Mouse (Mus musculus): ENCODE results near the gene Pdcd6ip.
"Not testable (repeated sequence)": the region's sequence is repeated elsewhere in the genome, so short reads cannot be mapped to it uniquely, and the experiment has no call there.

Pdcd6ip gene

DNA sequence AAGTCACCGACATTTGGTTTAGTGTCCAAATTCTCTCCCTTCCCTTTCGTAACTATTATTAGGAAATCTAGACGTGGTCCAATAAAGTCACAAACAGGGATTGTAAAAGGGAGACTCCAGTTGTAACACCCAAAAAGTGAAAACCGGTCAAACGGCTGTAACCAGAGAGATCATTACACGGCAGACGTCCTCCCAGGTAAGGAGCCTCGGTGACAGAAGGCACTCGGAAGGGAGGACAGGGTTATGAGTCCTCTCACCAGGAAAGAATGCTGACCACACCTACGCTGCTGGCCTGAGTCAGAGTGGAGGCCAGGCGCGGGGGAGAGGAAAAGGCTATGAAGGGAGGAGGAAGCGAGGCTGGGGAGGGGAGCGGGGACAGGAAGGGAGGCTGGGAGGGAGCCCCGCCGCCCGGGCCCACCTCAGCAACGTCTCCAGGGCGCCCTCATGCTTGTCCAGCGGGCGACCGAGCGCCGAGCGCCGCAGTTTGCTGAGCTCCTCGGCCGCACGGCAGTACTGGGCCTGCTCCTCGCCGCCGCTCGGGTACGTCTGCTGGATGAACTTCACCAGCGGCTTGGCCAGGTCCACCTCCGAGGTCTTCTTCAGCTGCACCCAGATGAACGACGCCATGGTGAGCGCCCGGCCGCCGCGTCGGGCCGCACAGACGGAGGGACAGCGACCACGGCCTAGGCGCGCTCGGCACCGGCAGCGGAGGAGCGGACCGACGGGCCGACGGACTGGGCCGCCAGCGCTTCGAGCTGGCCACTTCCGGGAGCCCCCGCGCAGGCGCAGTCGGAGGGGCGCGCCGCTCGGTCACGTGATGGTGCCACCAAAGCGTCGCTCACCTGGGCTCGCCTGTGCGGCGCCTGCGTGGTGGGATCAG, at the start of gene Pdcd6ip:
Gene Pdcd6ip (minus strand): TSS at position 779 of the 880 bp plus-strand sequence.
- DNase-seq (ENCODE audit: low spot score): peak; percentile 85

DNA sequence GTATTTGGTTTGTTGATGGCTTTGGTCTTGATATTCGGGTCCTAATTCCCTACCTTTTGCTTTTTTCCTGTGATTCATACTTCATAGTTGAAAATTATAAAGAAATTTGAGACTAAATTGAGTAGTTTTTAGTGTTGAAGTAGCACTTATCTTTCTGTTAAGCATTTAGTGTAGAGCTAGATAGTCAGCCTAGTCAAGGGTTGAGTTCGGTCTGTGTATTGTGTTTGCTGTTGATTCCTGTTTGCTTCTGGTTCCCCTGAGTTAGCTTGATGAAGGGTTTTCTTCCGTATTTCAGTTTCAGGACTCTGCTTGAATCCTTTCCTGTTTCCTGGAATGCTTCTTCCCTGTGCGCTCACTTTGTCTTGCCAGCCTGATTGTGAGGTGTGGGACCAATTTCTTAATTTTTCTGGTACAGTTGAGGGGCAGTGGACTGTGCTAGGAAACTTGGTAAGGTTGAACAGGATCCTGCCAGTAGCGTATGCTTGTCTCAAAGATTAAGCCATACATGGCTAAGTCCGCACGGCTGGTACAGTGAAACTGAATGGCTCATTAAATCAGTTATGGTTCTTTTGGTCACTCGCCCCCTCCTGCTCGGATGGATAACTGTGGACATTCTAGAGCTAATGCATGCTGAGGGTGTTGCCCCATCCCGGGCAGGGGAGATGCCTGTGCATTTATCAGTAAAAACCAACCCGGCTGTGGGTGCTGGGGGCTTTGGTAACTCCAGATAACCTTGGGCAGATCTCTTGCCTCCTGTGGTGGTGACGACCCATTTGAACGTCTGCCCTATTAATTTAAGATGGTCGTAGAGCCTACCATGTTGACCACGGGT, 48.0 kb upstream of the Pdcd6ip start:
- DNase-seq (ENCODE audit: low spot score): no peak

DNA sequence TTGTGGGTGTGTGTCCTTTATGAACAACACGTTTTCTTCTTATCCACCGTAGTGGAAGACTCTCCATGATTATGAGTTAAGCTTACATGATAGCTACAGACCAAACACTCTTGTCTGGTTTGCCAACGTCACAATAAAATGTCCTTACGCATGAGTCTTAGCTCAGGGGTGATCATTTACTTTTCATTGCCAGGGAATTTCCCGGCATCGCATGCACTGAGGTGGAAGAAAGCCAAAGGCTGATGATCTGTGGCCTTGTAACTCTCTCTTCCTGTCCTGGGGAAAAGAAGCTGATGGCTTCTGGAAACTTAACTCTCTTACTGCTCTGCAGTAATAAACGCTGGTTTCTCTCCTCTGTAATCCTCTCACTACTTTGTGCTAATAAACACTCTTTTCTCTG, 41.3 kb upstream of the Pdcd6ip start:
- no peak for DNase-seq (ENCODE audit: low spot score)

GRCm38 (mm10) chr9:113743291-113743690, 35.2 kb upstream of the Pdcd6ip start:
- DNase-seq (ENCODE audit: low spot score): no peak

GRCm38 (mm10) chr9:113742361-113742794, 34.3 kb upstream of the Pdcd6ip start:
- DNase-seq (ENCODE audit: low spot score): peak; percentile 51

- DNase-seq (ENCODE audit: low spot score): peak; percentile 8
Observed at GRCm38 (mm10) chr9:113741637-113742137, 33.6 kb upstream of the Pdcd6ip start.

DNA sequence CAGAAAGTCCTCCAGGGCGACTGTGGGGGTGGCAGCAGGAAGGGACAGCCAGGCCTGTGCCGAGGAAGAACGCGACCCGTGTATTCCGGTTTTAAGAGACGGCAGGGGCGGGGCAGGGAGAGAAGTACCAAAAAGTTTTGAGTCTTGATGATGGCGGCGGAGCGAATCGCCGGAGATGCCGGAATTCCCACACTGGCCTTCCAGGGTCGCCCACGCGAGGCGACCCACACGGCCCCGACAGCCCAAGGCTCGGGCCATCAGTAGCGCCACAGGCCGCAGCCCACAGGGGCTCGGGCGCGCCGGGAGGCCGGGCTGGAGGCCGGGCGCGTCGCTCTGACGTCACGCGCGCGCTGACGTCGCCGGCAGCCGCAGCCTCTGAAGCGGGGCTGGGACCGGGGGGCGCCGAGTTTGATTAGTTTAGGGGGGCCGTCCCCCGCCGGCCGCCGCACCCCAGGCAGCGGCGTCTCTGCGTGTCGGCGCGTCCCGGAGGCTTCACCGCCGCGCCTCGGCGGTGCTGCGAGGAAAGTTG, 33.1 kb upstream of the Pdcd6ip start, which contains the start of gene Clasp2:
Gene Clasp2 (plus strand): TSS at position 366 of the 529 bp plus-strand sequence.
- peak; percentile 57 for DNase-seq (ENCODE audit: low spot score)

DNA sequence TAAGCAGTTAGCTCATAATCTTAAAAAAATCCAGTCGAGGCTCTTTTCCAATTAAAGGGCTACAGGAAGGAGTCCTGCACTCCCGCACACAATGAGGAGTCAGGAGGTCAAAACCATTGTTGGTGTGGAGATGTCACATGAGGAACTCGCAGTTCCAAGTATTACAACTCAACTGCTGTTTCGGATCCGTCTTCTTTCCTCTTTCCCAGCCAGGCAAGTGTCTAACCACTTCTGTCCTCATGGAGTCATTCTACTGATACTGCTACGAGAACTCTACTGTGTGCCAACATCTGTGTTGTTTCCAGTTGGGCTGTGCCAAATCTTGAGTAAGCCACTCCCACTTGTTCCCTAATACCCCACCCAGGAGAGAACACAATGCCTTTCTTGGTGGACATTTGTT, 30.9 kb upstream of the Pdcd6ip start:
- DNase-seq (ENCODE audit: low spot score): no peak

GRCm38 (mm10) chr9:113738021-113738420, 30.0 kb upstream of the Pdcd6ip start:
- DNase-seq (ENCODE audit: low spot score): no peak

DNA sequence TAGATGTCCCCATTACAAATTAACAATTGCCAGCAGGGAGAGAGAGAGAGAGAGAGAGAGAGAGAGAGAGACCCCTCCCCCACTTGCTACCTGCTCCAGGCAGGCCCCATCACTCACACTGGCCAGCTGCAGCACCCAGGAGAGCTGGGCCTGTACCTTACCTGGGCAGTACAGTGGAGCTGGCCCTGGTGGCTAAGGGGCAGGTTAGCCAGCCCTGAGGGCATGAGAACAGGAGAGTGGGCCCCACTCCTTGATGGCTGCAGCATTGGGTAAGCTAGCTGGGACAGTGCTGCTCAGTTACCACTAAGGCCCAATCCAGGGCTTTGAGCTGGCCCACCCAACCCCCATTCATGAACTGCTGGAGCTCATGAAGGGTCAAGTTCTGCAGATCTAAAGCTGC, 27.9 kb upstream of the Pdcd6ip start:
- DNase-seq (ENCODE audit: low spot score): no peak

GRCm38 (mm10) chr9:113731540-113731939, 23.5 kb upstream of the Pdcd6ip start:
- no peak for DNase-seq (ENCODE audit: low spot score)

DNA sequence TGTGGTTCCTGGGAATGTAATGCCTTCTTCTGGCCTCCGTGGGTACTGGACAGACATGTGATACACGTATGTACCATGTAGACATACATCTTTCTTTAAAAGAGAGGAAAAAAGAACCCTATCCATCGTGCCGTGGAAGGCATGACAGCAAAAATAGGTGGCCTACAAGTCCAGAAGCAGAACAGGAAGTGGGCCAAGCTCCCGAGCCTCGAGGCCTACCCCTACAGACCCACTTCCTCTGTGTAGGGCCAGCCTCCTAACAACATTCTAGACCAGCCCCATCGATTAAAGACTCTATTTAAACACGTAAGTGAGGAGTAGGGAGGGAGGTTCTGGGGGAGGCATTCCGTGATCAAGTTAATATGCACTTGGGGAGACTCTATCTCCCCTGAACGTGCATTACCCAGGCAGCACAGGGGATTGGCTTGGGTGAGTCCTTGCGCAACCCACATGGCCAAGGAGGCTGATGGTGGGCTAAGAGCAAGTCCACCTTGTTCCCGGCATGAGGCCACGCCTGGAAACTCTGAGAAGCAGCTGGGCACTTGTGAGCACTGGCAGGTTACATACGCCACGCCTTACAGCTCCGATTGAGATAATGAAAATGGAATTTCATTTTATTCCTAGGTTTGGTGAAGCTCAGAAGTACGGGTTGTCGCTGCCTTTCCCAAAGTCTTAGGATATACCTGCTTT, 19.1 kb upstream of the Pdcd6ip start:
- DNase-seq (ENCODE audit: low spot score): no peak

DNA sequence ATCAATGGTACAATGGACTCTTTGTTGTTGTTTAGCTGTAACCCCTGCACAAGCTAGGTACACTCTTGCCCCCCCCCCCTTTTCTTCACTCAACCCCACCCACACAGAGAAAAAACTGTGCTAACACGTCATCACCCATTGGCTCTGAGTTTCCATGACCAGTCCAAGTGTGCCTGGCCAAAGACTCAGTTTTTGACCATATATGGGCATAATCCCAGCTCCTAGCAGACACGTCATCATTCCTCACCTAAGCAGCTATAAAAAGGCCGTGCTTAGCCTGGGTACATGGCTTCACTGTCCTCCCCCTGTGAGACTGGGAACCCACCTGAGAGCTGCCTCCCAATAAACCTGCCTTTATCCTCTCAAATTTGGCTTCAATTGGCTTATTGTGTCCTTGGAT, 18.1 kb upstream of the Pdcd6ip start:
- DNase-seq (ENCODE audit: low spot score): no peak

DNA sequence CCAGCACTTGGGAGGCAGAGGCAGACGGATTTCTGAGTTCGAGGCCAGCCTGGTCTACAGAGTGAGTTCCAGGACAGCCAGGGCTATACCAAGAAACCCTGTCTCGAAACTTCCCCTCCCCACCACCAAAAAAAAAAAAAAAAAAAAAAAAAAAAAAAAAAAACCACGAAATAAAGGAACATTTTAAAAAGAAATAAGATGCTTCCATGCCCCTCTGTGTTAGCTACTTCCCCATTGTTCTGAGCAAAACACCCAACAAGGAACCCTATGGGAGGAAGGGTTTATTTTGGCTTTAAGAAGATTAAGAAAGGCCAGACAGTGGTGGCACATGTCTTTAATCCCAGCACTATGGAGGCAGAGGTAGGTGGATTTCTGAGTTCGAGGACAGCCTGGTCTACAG, 17.6 kb upstream of the Pdcd6ip start:
- not testable (repeated sequence) for DNase-seq (ENCODE audit: low spot score)

GRCm38 (mm10) chr9:113724646-113725045, 16.6 kb upstream of the Pdcd6ip start:
- DNase-seq (ENCODE audit: low spot score): no peak

GRCm38 (mm10) chr9:113719063-113719462, 11.0 kb upstream of the Pdcd6ip start:
- DNase-seq (ENCODE audit: low spot score): peak; percentile 18

GRCm38 (mm10) chr9:113710871-113711270, 2.8 kb upstream of the Pdcd6ip start:
- no peak for DNase-seq (ENCODE audit: low spot score)

DNA sequence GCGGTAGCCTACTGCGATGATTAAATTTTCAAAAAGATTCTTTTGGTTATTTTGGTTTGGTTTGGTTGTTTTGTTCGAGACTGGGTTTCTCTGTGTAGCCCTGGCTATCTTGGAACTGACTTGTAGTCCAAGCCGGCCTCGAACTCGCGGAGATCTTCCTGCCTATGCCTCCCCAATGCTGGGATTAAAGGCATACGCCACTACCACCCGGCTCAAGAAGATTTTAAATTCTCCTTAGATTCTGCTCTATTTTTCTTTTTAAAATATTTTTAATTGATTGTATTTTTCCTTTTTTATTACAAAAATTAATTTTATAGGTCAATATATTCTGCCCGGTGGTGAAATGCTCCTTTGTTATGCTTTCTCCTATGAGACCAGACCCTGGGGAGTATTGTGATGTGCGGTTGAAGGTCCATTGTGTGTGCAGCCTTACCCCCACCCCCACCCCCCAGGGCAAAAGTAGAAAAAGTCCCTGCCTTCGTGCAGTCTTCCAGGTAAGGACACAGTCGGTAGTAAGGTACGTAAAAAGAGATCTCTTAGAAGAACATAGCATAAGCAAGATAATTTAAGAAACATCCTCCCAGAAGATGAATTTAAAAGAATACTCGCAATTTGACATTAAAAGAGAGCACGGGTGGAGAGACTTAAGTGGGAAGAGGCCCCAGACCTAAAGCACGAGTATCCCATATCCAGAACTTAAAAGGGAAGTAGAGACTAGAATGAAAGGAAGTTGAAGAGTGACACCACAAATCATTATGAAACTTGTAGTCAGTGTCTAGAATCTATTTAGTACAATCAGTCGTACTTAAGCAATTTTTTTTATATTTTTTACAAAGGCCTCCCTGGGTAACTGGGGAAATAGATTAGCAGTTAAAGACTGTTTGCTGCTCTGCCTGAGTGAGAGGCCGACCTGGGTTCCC, 562 bp upstream of the Pdcd6ip start:
- DNase-seq (ENCODE audit: low spot score): no peak

DNA sequence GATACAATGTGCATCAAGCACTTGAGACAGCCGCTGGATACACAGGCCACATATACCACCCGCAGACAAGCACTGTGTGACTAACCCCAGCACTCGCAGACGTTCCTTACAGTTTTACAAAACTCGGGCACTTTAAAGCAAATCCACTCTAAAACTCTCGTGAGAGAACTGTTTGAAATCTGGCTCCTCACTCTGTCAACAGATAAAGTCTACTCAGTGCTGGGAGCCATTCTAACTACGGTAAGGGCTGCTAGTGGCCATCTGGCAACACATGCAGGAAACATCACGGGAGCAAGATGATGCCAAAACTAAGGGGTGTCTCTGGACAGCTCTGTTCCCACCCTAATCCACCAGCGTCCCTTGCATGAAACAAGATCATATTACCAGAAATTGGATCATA, 1.2 kb downstream of the Pdcd6ip start:
- no peak for DNase-seq (ENCODE audit: low spot score)

DNA sequence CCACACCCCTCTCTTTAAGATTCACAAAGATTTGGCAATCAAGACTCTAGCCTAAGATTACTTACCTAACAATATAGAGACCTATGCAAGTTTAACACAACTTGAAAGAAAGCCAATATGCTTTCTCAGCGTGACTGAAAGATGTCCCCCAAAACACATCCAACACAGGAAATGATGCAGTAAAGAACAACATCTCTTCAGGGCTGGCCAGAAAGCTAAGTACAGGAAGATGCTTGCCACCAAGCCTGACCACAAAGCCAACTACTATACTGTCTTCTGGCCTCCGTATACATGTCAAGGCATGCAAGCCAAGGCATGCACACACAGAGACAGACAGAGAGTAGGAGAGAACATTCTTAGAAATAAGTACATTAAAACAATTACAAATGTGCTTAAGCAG, 2.0 kb downstream of the Pdcd6ip start:
- DNase-seq (ENCODE audit: low spot score): no peak
